Mouse (Mus musculus) cerebellum, adult 2 months (tissue): ENCODE results near the gene Kctd13.

Experiments used
- CTCF ChIP-seq: fragments of 200-500 bp; IDR thresholded peaks from 2 replicates; pipeline ENCODE4 v1.5.1; 2011; ENCODE audit warnings: low read depth, mild to moderate bottlenecking, control low read depth, low read length, moderate library complexity, borderline replicate concordance; ENCODE audit not compliant: insufficient read depth
- POLR2A ChIP-seq: fragments of 200-500 bp; IDR thresholded peaks from 2 replicates; pipeline ENCODE4 v1.6.1; 2011; ENCODE audit warnings: low read length, control low read depth, borderline replicate concordance; ENCODE audit not compliant: insufficient read depth

GRCm38 (mm10) chr7:126883731-126884181 is 44.9 kb upstream of the Kctd13 start:
- no peak for TF ChIP-seq POLR2A
- no peak for TF ChIP-seq CTCF
